Mouse (Mus musculus) gastrocnemius, postnatal 25 days (tissue): ENCODE results near the gene Bcat1. TPM values are rescaled to one million over a fixed set of nuclear protein-coding genes. Genes with fewer than 3 reads are reported as not detected.

Source experiments
- DNase-seq: peaks from one replicate; pipeline ENCODE4 v3.0.0; 2022
- total RNA-seq, 2 experiments: library from RNA; stranded (reverse); gene quantifications; 1 replicate in 1 of 2; 2 replicates in 1 of 2; pipeline ENCODE4 v1.2.3; 2021

Bcat1 gene
- total RNA-seq, 2 experiments from 2014 or later: 3.4 to 3.7 TPM

DNA sequence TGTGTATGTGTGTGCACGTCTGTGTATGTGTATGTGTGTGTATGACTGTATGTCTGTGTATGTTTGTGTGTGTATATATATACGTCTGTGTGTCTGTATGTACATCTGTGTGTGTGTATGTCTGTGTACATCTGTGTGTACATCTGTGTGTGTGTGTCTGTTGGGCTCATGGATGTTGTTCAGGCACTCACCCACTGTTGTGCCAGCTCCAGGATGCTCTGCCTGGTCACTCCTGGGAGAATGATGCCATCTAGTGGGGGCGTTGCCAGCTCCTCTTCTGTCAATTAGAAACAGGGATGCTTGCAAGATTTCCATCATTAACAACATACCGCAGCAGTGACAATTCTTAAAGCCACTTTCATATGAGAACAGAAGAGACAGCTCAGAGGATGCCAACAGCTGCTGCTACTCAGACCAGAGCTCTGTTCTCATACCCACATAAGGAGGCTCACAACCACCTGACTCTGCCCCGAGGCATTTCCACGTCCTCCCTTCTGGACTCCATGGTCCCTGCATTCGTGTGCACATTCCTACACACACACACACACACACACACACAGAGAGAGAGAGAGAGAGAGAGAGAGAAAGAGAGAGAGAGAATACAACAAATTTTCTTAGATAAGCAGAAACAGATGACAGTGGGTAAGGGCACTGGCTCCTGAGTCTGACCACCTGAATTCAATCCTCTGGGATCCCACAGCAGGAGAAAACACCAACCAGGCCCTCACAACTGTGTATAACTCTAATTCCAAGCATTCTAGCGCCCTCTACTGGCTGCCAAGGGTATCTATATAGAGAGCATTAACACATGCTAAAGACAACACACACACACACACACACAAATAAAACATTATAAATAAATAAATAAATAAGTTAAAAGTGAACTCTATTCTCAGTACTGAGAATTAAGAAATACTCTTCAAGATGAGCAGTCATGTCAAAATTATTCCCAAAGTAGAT lies 65.8 kb downstream of the Bcat1 start:
- DNase-seq: no peak

DNA sequence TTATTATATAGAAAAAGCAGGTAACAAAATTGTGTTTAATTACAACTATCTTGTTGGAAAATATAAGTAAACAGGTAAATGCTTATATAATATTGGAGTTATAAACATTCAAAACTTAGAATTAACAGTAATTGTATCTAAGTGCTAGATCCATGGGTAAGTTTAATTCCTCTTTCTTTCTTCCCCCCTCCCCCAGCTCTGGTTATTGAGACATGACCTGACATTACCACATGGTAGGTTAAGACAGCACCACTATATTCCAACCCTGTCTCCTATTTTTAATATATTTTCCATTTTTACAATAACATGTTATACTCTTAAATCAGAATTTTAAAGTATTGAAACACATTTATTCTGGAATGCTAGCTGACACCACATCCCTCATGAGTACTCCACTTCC lies 72.5 kb downstream of the Bcat1 start:
- DNase-seq: no peak

DNA sequence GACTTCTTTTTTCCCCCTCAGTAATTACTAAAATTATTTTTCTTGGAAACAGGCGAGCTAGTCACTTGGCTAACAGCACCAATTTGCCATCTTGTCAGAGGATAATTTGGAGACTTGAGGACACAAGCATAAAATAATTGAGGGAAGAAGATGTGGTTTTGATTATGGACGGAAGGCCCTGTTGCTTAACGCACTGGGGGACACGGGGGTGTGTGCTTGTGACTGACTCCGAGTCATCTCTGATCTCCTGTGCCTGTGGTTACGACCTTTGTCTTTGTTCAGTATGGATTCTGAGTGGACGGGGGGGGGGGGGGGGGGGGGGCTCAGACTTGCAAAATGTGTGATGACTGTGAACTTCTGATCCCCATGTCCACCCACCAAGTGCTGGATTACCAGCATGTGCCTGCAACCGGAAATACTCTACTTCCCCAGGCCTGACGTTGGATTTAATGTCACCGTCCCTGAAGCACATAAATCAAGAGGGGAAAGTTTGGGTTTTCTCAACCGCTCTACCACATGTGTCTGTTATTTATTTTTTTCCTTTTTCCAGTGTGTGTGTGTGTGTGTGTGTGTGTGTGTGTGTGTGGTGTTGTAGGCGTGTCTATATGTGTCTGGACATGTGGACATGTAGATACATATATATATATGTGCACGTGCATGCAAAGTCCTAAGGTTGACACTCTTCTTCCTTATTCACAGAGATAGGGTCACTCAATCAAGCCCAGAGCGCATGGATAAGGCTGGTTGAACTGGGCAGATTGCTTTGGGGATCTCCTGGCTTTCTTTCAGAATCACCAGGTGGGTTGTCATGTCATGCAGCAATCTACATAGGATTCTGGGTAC lies 73.7 kb downstream of the Bcat1 start:
- no peak for DNase-seq

DNA sequence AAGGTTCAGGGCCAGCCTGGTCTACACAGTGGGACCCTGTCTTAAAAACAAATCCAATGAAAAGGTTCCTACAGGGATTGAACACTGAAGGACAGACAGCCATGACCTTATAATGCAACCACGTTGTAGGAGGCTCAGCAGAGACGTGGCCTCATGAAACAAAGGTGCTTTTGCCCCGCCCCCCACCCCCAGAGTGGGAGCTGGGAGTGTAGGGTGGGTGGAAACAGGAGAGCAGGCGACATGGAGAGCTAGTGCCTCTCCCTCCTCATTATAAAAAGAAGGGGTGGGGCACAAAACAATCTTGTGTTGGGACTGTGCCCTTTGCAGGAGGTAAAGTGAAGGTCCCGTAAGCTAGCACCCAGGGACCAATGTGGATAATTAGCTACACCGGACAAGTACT lies 74.5 kb downstream of the Bcat1 start:
- no peak for DNase-seq

DNA sequence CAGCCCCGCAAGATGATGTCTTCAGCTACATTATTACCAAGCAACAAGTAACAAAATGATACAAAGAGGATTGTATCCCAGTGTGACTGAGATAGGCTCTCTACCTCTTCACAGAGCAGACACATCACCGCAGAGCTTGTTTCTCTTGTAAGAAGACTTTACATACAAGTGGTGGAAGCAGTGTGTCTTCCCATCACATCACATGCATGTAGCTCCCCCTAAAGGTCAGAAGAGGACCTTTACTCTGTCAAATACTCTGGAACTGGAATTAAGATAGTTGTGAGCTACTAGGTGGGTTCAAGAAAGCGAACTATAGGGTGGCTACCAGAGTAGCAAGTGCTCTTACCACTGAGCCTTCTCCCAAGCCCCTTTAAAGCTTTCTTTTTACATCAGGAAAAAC lies 78.8 kb downstream of the Bcat1 start:
- DNase-seq: no peak

DNA sequence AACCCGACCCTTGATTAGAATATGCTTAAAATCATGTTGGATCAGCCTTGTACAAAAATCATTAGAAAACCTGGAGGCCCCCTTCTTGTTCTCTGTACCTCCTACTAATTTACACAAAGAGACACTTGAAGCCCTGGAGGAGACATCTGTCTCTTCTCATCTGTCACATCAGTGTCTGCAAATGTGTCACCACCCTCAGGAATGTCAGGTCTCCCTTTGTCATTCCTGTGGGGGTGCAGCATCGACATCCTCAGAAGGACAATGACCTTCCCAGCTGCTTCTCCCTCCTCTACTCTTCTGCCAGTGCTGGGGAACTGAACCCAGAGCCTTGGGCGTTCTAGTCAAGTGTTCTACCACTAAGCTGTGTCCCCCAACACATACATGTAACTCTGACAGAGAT lies 83.9 kb downstream of the Bcat1 start:
- no peak for DNase-seq

DNA sequence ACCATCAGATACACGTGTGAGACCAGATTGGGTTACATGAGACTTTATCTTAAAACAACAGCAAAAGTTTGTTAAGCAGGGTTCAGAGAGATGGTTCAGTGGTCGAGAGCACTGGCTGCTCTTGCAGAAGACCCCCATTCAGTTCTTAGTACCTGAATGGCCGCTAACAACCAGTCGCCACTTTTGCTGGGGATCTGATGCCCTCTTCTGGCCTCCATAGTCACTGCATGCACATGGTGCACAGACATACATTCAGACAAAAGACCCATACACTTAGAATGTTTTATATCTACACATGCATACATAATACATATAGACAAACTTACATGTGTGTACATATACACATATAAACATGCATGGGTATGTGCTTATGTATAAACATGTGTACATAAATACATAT lies 86.8 kb downstream of the Bcat1 start:
- no peak for DNase-seq

DNA sequence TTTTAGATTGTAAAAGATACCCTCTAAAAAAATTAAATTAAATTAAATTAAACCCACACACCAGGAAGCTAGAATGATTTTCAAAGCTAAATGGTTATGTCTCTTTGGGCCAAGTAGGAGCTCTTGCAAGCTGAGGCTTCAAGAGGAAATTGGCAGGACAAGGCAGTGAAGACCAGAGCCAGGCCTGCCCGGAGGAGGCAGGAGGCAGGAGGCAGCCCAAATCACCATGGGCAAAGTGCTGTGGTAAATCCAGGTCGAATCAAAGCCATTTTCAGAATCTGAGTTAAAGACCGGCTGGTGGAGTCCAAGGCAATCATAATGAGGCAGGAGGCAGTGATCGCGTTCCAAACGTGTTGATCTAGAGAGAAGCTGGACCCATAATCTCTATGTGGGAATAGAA lies 88.3 kb downstream of the Bcat1 start:
- no peak for DNase-seq

DNA sequence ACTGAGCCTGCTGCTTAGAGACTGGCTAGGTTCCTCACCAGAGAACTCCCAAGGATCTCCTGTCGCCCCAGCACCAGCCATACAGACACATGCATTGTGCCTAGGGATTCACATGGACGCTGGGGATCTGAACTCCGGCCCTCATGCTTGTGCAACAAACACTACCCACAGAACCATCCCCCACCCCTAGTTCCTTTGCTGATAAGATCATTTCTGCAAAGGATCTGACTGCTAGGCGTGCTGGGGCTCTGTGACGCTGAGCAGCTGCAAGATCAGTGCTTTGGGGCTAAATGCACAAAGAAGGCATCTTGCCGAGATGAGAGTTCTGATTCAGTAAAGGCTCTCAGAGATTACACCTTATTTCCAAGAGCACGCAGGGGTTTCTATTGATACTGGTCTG lies 88.8 kb downstream of the Bcat1 start:
- DNase-seq: no peak

DNA sequence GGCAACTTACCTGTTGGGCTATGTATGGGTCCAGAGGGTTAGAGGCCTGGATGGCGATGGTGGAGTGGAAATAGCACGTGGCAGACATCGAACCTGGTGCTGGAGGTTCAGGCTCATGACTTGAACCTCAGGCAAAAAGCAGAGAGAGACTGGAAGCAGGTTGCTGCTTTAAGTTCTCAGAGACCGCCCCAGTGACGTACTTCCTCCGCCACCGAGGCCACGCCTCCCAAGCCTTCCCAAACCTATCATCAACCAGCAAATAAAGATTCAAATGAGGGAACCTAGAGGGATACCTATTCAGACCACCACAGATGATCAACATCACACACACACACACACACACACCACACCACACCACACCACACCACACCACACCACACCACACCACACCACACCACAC lies 91.8 kb downstream of the Bcat1 start:
- DNase-seq: no peak

DNA sequence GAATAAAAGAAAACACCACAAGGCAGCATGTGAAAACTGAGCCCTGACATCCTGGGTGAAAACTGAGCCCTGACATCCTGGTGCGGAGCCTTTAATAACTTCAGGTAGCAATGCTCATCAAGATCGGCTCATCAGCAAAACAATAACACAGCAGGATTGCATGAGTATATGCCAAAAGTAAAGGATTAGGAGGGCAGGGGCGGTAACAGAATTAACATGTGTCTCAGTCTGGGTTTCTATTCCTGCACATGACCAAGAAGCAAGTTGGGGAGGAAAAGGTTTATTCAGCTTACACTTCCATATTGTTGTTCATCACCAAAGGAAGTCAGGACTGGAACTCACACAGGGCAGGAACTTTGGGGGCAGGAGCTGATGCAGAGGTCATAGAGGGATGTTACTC lies 93.9 kb downstream of the Bcat1 start:
- no peak for DNase-seq

DNA sequence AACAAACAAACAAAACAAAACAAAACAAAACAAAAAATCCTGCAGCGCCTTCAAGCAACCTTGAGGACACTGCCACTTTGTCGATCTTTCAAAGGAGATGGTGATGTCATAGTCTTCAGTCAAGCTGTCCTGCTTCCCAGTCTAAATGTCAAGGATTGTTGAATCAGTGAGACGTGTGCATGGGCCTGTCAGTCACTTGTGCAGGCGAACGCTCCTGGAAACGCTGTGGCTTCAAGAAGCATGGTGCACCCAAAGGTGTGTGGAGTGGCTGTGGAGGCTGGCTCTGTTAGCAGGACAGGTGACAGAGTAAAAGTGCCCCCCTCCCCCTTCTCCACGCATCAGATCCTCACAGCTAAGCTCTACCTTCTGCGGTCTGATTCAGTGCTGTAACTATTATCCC lies 103.6 kb downstream of the Bcat1 start:
- no peak for DNase-seq

DNA sequence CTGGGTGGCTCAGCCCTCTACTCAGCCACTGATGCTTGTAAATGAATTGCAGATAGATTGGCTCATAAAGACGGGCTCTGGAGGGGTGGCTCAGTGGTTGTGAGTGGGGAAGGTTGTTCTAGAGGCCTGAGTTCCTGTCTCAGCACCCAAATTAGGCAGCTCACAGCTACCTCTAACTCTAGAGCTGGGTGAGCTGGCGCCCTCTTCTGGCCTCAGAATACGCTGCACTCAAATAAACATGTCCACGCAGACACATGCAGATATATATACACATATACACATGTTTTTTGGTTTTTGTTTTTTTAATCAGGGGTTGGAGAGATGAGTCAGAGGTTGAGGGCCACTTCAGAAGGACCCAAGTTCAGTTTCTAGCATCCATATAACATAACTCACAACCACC lies 105.1 kb downstream of the Bcat1 start:
- DNase-seq: no peak

DNA sequence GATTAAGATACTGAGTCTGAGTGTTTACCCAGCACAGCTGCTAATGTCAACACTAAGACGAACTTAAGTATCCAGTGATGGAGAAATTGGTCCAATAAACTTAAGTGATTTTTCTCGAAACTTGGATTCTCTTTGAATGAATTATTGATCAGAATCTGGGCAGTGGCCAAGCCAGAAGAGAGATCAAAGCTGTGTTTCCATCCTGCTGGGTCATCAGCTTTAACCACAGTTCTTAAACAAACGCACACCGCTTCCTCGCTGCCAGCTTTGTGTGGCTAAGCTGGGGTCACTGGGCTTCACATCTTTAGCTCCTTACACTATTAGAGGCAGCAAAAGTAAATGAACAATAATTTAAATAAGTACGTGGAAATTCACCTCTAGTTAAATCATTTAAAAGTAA lies 108.4 kb downstream of the Bcat1 start:
- no peak for DNase-seq

DNA sequence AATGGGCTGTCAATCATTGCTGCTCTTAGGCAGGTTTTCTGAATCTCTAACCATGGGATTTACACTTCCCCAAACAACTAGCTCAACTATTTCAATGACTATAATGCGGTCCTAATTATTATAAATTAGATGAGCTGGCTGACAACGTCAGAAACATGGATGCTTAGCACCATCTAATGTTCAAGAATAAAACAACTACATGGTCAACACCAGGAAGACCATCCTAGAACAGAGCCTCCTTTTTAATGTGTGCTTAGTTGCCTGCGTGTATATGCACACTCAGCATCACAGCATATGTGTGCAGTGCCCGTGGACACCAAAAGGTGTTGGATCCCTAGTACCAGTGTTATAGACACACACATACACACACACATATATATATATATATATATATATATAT lies 111.8 kb downstream of the Bcat1 start:
- DNase-seq: no peak

DNA sequence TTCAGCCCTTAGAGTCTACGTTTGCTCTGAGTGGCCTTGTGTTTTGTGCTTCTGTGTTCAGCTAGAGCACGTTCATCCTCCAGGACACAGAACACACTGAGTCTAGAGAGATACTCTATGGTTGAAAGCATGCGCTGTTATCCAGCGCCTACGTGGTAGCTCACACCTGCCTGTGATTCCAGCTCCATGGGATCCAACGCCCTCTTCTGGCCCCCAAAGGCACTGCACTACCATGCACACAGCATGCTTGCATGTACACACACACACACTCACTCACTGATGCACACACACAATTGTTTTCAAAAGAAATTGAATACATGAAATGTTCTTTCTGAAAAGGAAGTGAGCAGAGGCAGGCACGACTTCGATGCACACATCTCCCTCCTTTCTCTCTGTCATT lies 112.8 kb downstream of the Bcat1 start:
- no peak for DNase-seq

DNA sequence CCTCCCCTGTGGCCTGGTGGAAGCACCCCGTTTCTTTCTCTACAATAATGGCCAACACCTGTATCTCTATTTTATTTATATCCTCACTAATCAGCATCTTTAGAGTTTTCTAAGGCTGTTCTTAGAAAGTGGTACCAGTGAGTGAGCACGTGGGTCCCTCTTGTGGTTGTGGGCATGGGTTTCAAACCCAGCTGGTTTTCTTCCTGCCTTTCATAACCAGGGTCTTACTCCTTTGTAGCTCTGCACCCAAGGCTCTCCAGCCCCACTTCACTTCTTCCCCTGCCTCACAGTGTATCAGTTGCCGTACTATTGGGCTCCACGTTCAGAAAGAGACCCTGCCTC lies 114.0 kb downstream of the Bcat1 start:
- no peak for DNase-seq

DNA sequence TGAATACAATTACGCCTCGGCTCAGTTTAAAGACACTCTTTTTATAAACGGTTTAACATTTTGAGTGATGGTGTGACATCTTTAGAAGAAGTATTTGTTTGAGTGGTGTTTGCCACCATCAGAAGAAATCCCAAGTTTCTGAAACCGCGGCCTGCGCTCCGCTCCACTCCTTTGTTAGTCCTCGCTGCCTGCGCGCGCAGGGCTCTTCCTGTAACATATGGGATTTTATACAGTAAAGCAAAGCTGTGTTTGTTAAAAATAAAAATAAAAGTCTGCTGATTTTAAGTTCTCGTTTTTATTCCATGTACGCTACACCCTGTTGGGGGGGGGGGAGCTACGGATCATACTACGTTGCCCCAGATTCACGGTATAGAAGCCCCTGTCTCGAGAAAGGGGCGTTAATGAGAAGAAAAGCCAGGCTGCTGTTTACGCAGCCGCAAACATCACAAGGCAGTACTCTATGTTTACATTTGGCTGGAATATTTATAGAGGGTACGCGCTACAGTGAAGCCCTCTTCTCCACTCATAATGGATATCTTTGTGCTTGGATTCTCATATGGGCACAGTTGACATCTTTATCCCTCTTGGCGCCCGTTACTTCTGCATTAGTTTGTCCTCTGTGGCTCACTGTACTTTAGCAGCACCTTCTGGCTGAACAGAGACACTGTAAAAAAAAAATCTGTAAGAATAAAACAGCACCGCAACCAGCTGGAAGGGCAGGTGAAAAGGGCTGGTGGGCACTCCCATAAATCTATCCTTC lies 114.6 kb downstream of the Bcat1 start:
- DNase-seq: no peak

DNA sequence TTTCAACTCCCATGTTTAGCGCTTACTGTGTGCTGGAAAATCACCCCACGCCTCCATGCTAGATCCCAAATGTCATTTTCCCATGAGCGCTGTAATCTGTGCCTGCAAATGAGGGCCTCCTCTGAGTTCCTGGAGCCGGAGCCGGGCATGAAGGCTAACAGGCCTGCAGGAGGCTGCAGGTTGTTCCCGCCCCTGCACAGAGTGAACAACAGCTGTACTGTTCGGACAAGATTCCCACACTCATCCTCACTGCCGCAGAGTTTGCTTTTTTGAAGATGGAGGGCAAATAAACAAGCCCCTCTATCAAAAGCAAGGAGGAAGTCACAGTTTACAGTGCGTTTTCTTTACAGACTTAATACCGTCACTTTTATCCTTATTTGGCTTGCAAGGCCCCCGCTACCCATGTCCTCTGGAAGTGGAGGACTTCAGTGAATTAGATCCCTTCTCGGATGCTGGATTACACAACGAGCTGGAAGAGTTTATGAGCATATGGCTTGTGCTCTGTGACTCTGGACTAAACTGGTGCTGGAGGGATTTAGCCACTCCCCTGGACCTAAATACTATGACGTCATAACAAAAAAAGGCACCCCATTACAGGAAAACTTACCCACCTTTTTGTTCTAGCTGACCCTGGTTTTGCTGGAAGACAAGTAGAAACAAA lies 120.0 kb downstream of the Bcat1 start:
- DNase-seq: no peak

DNA sequence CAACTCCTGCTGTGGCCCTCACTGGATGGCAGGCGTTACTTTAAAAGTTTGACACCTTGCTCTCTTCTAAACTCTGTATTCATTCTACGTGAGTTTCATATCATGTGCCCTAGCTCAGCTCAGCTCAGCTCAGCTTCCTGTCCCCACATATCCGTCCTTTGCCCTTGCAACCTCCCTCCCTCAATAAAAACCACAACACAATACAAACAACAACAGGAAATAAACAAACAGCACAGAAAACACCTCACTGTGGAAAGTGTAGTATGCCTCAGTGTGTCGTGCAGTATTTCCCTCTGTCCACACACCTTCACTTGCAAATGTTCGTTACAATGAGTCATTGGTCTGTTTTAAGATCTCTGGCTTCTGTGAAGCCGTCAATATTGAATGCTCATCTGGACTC lies 123.1 kb downstream of the Bcat1 start:
- DNase-seq: no peak

DNA sequence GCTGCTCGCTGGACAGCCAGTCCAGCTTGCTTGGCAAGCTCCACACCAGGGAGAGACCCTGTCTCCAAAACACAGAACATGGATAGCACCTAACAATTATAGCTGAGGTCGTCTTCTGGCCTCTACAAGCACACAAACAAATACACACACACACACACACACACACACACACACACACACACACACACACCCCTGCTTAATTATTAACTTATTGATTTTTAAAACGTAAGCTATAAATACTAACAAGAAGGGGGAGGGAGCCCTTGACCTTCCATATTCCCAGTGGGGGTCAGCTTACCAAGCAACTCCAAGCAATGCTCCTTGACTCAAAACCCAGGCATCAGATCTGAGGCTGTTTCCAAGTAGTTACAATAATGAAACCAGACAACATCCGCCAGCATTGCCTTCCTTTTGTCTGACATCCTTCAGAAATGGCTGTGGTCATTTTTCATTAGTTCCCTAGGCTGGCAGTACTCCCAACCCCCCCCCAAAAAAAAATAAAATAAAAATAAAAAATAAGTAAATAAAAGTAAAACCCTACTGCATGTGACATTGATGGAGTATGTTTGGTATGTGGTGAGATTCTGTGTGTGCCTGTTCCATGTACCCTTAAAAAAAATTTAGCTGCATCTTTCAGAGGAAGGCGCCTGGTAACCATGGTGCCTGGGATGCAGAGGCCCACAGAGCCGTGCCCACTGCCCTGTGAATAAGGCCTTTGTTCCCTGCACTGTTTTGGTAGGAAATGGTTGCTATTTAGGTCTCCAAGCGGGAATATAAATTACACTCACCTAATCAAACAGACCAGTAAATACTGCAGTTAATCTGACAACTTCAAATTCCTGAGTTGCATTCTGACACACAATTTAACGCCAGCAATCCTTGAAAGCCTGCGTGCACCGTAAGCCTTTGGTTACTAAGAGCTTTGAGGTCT lies 131.3 kb downstream of the Bcat1 start:
- DNase-seq: no peak
